Mouse (Mus musculus) embryonic facial prominence, embryonic 10.5 days (tissue): ENCODE measurements at regions not wholly inside any gene's neighbourhood (a gene's known extent, or its start where the extent isn't known, plus 50 kb on each side); places are given as distances from the start of the nearest gene placed in this dataset.

Source experiments
- DNase-seq: peaks from one replicate; pipeline ENCODE4 v3.0.0-alpha.2; 2017; ENCODE audit warnings: low spot score
- H3K27ac ChIP-seq: fragments of 300-500 bp; sonication (generic); replicated peaks from 2 replicates; pipeline ENCODE4 v1.5.1; 2016; ENCODE audit warnings: mild to moderate bottlenecking
- H3K27me3 ChIP-seq: fragments of 300-500 bp; sonication (generic); replicated peaks from 2 replicates; pipeline ENCODE4 v1.6.1; 2016; ENCODE audit warnings: low read depth, mild to moderate bottlenecking; ENCODE audit not compliant: poor library complexity, severe bottlenecking
- H3K36me3 ChIP-seq: fragments of 300-500 bp; sonication (generic); replicated peaks from 2 replicates; pipeline ENCODE4 v1.6.1; 2016; ENCODE audit warnings: mild to moderate bottlenecking, moderate library complexity
- H3K4me1 ChIP-seq: fragments of 300-500 bp; sonication (generic); 2 replicates; pipeline ENCODE4 v1.6.1; 2016
- H3K4me3 ChIP-seq: fragments of 300-500 bp; sonication (generic); 2 replicates; pipeline ENCODE4 v1.5.1; 2016; ENCODE audit warnings: mild to moderate bottlenecking, moderate library complexity
- H3K9me3 ChIP-seq: fragments of 300-500 bp; sonication (generic); 2 replicates; pipeline ENCODE4 v1.6.1; 2016; ENCODE audit warnings: mild to moderate bottlenecking
- WGBS: fragments of 180-500 bp; shearing (Covaris S2); methylation state at CpG from one replicate; pipeline ENCODE4 v1.1.7; 2016; 5-methylcytosine and 5-hydroxymethylcytosine counted together

GRCm38 (mm10) chr4:93986189-93986588 lies 570.2 kb upstream of the Gm10306 start:
- DNase-seq: no peak
- Histone ChIP-seq H3K9me3 (no peaks in the 10 kb centered on the region), H3K27ac (no peak overlapping the region), H3K36me3 (no peaks in the 10 kb centered on the region), H3K4me3 (no peak overlapping the region), H3K4me1 (no peaks in the 10 kb centered on the region), H3K27me3 (no peaks in the 10 kb centered on the region)
- 82% methylated on average over 3 of the region's 3 CpGs for WGBS

- WGBS: 80% methylated on average over 7 of the region's 7 CpGs
- no peak overlapping the region for H3K4me3 ChIP-seq
Measured at GRCm38 (mm10) chr4:93990273-93990869, 566.0 kb upstream of the Gm10306 start.

GRCm38 (mm10) chr4:94005818-94006217 lies 550.5 kb upstream of the Gm10306 start:
- H3K4me1 ChIP-seq: no peaks in the 10 kb centered on the region
- H3K27ac ChIP-seq: no peak overlapping the region
- no peak for DNase-seq
- H3K36me3 ChIP-seq: no peaks in the 10 kb centered on the region
- no peak overlapping the region for H3K4me3 ChIP-seq
- no peaks in the 10 kb centered on the region for H3K27me3 ChIP-seq
- WGBS: 85% methylated on average over 1 of the region's 1 CpGs
- H3K9me3 ChIP-seq: no peaks in the 10 kb centered on the region

More at GRCm38 (mm10) chr4:93990273-93990869, 566.0 kb upstream of the Gm10306 start:
- DNase-seq: no peak
- Histone ChIP-seq H3K9me3 (no peaks in the 10 kb centered on the region), H3K27ac (no peak overlapping the region), H3K36me3 (no peaks in the 10 kb centered on the region), H3K4me1 (no peaks in the 10 kb centered on the region), H3K27me3 (no peaks in the 10 kb centered on the region)

- 55% methylated on average over 8 of the region's 8 CpGs for WGBS
- DNase-seq: peak; percentile 20
Measured at GRCm38 (mm10) chr4:94007088-94007768, 549.1 kb upstream of the Gm10306 start.

GRCm38 (mm10) chr4:94015713-94016112 lies 540.6 kb upstream of the Gm10306 start:
- no peak for DNase-seq
- Histone ChIP-seq H3K9me3 (no peaks in the 10 kb centered on the region), H3K27ac (no peak overlapping the region), H3K36me3 (no peaks in the 10 kb centered on the region), H3K4me3 (no peak overlapping the region), H3K27me3 (no peaks in the 10 kb centered on the region), H3K4me1 (no peaks in the 10 kb centered on the region)
- WGBS: 89% methylated on average over 2 of the region's 2 CpGs

More at GRCm38 (mm10) chr4:94007088-94007768, 549.1 kb upstream of the Gm10306 start:
- Histone ChIP-seq H3K27me3 (no peaks in the 10 kb centered on the region), H3K9me3 (no peaks in the 10 kb centered on the region), H3K4me3 (no peak overlapping the region), H3K27ac (no peak overlapping the region), H3K4me1 (no peaks in the 10 kb centered on the region), H3K36me3 (no peaks in the 10 kb centered on the region)

GRCm38 (mm10) chr4:94017702-94018101 lies 538.6 kb upstream of the Gm10306 start:
- no peaks in the 10 kb centered on the region for H3K27me3 ChIP-seq
- no peak overlapping the region for H3K4me3 ChIP-seq
- no peak for DNase-seq
- H3K9me3 ChIP-seq: no peaks in the 10 kb centered on the region
- no peaks in the 10 kb centered on the region for H3K36me3 ChIP-seq
- H3K4me1 ChIP-seq: no peaks in the 10 kb centered on the region
- H3K27ac ChIP-seq: no peak overlapping the region
- WGBS: 83% methylated on average over 3 of the region's 3 CpGs

GRCm38 (mm10) chr4:94049629-94050310 lies 506.6 kb upstream of the Gm10306 start:
- Histone ChIP-seq H3K36me3 (no peaks in the 10 kb centered on the region), H3K9me3 (no peaks in the 10 kb centered on the region), H3K4me3 (no peak overlapping the region), H3K27me3 (no peaks in the 10 kb centered on the region), H3K27ac (no peak overlapping the region), H3K4me1 (no peaks in the 10 kb centered on the region)
- DNase-seq: no peak
- 83% methylated on average over 5 of the region's 5 CpGs for WGBS

- Histone ChIP-seq H3K4me1 (no peaks in the 10 kb centered on the region), H3K27me3 (no peaks in the 10 kb centered on the region), H3K36me3 (no peaks in the 10 kb centered on the region), H3K27ac (no peak overlapping the region), H3K4me3 (no peak overlapping the region), H3K9me3 (no peaks in the 10 kb centered on the region)
- DNase-seq: no peak
- 81% methylated on average over 11 of the region's 11 CpGs for WGBS
Measured at GRCm38 (mm10) chr4:94052249-94053162, 503.8 kb upstream of the Gm10306 start.

GRCm38 (mm10) chr4:94073178-94073870 lies 483.0 kb upstream of the Gm10306 start:
- no peak for DNase-seq
- WGBS: 75% methylated on average over 9 of the region's 9 CpGs

GRCm38 (mm10) chr4:94082839-94083238 lies 473.5 kb upstream of the Gm10306 start:
- no peak for DNase-seq
- no peaks in the 10 kb centered on the region for H3K36me3 ChIP-seq
- no peaks in the 10 kb centered on the region for H3K9me3 ChIP-seq
- H3K27ac ChIP-seq: no peak overlapping the region
- 86% methylated on average over 3 of the region's 3 CpGs for WGBS
- H3K27me3 ChIP-seq: no peaks in the 10 kb centered on the region
- no peaks in the 10 kb centered on the region for H3K4me1 ChIP-seq
- no peak overlapping the region for H3K4me3 ChIP-seq

More at GRCm38 (mm10) chr4:94073178-94073870, 483.0 kb upstream of the Gm10306 start:
- Histone ChIP-seq H3K4me1 (no peaks in the 10 kb centered on the region), H3K9me3 (no peaks in the 10 kb centered on the region), H3K27ac (no peak overlapping the region), H3K36me3 (no peaks in the 10 kb centered on the region), H3K4me3 (no peak overlapping the region), H3K27me3 (no peaks in the 10 kb centered on the region)

- 87% methylated on average over 5 of the region's 5 CpGs for WGBS
Measured at GRCm38 (mm10) chr4:94094379-94094778, 462.0 kb upstream of the Gm10306 start.

GRCm38 (mm10) chr4:94106941-94107340 lies 449.4 kb upstream of the Gm10306 start:
- Histone ChIP-seq H3K4me1 (no peaks in the 10 kb centered on the region), H3K36me3 (no peaks in the 10 kb centered on the region), H3K9me3 (no peaks in the 10 kb centered on the region), H3K27me3 (no peaks in the 10 kb centered on the region), H3K4me3 (no peak overlapping the region), H3K27ac (no peak overlapping the region)
- DNase-seq: no peak
- WGBS: 81% methylated on average over 4 of the region's 4 CpGs

More at GRCm38 (mm10) chr4:94094379-94094778, 462.0 kb upstream of the Gm10306 start:
- Histone ChIP-seq H3K27me3 (no peaks in the 10 kb centered on the region), H3K4me3 (no peak overlapping the region), H3K9me3 (no peaks in the 10 kb centered on the region), H3K27ac (no peak overlapping the region), H3K4me1 (no peaks in the 10 kb centered on the region), H3K36me3 (no peaks in the 10 kb centered on the region)
- no peak for DNase-seq
